Mouse (Mus musculus) left cerebral cortex, postnatal 14 days (tissue): ENCODE results near the gene Mrpl17. TPM values are rescaled to one million over a fixed set of nuclear protein-coding genes. Genes with fewer than 3 reads are reported as not detected.

Source experiments
- total RNA-seq, 2 experiments: library from RNA; stranded (reverse); gene quantifications; 2 replicates each; pipeline ENCODE4 v1.2.3; 2021

Gene Mrpl17
- total RNA-seq, 2 experiments from 2014 or later = 115 to 117 TPM

Other genes with a start within 250 kb of the Mrpl17 start
- 100 to 1,000 TPM; 450 to 459 TPM for gene Apbb1, start 229.4 kb downstream of the Mrpl17 start, total RNA-seq
- under 1 TPM; 0.23 to 0.24 TPM for gene Hpx, start 211.0 kb downstream of the Mrpl17 start, total RNA-seq
- 100 to 1,000 TPM; 146 to 148 TPM for gene Trim3, start 177.5 kb downstream of the Mrpl17 start, total RNA-seq
- 10 to 100 TPM; 79.1 to 82.2 TPM for gene Timm10b, start 171.0 kb downstream of the Mrpl17 start, total RNA-seq
- gene Arfip2, start 170.7 kb downstream of the Mrpl17 start, total RNA-seq = 100 to 1,000 TPM in 1 of 2 experiments, 10 to 100 TPM in 1; 96.6 to 104 TPM
- 10 to 100 TPM; 10.6 to 13.6 TPM for gene Gm45799, start 170.5 kb downstream of the Mrpl17 start, total RNA-seq
- gene Dnhd1, start 160.3 kb downstream of the Mrpl17 start, total RNA-seq = 1 to 10 TPM; 4.9 to 5.0 TPM
- 10 to 100 TPM; 94.1 to 97.2 TPM for gene Ilk, start 74.5 kb downstream of the Mrpl17 start, total RNA-seq
- 10 to 100 TPM; 10.1 to 15.2 TPM for gene Rrp8, start 73.7 kb downstream of the Mrpl17 start, total RNA-seq
- gene Taf10, start 66.7 kb downstream of the Mrpl17 start, total RNA-seq = 100 to 1,000 TPM; 129 to 151 TPM
- gene Tpp1, start 58.9 kb downstream of the Mrpl17 start, total RNA-seq = 10 to 100 TPM; 43.8 to 46.5 TPM
- gene Dchs1, start 23.4 kb downstream of the Mrpl17 start, total RNA-seq = 10 to 100 TPM; 16.4 to 18.7 TPM
- gene Gm4070, start 142.9 kb upstream of the Mrpl17 start, total RNA-seq = not detected